Mouse (Mus musculus): ENCODE data around the gene Gm21969. TPM values are rescaled to one million over a fixed set of nuclear protein-coding genes. Genes with fewer than 3 reads are reported as not detected.

The Gm21969 gene
- polyA plus RNA-seq (2017; shearing (Covaris generic)): under 1 TPM in 1 of 2 experiments, not detected in 1; 0.05 TPM

DNA sequence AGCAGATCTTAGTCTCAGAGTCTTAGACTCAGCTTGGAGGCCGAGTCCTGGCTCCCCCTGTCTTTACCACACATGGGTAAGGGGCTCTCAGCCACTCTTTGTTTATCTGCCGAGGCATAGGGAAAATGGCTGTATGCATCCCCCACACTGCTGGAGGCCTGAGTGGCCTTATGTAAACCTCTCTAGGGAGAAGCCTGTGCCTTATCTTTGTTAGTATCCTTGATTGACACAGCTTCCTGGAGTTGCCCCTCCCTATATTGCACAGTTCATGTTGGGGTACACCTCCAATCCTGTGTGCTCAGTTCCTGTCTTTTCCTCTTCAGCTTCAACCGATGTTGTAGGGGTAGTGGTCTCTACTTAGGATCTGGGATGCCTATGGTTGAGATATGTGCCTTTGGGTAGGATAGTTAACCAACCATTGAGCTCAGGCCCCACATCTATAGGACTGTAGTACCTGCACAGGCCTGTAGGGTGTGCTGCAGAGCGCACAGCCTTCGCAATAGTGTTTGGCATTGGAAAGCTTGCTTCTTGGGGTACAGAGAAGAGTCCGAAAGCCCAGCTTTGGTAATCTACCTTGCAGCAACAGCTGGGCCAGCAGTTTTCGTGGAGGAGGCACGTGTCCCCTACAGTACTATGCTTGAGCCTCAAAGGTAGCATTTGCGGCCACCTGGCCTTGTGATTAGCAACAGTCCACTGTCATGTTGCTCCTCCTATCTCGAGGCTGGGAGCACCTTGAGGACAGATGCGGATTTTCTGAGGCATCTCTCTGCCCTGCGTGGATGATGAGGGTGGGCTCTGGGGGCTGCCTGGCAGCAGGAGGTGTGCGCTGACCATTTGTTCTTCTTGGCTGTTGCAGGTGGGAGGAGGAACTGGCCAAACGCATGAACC, at the start of gene Gm21969:
Gene Gm21969, plus strand, starts transcription at position 830 of the 888 bp plus-strand sequence.

DNA sequence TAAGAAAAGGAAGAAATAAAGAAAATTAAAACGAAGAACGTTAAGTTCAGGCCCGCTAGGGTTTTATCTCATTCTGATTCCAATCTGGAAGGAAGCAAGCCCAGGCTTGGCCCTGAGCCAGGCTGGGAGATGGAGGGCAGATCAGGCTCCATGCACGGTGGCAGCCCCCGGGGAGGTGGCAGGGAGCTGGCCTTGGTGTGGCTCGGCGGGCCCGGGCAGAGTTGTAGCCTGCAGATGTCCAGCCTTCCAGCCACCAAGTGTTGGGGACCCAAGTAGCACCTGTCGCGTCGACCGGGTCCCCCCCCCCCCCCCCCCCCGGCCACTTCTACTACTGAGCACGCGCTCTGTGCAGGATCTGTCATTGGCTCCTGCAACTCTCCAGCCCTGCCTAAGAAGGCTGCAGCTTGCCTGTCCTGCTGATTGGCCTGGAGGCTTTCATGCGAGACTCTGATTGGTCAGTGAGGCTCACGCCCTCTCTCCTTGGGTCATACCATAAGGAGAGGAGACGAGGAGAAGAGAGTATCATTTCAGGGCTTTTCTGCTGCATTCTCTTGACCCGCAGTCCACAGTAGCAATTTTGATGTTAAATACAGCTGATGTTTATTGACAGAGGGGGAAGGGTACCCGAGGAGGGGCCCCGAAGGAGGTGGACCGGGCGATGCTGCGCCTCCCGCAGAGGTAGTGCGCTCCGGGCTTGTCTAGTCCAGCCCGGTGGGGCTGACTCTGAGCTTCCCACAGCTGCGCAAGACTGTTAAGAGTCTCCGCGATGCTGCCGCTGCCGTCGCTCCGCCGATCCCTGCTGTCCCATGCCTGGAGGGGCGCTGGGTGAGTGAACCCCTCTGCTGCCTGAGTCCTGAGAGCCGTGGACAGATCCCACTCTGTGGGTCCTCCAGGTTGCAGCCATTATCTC, 19.6 kb downstream of the Gm21969 start, which contains the start of gene Aldh4a1:
Gene Aldh4a1, plus strand, starts transcription at position 494 of the 910 bp plus-strand sequence.

DNA sequence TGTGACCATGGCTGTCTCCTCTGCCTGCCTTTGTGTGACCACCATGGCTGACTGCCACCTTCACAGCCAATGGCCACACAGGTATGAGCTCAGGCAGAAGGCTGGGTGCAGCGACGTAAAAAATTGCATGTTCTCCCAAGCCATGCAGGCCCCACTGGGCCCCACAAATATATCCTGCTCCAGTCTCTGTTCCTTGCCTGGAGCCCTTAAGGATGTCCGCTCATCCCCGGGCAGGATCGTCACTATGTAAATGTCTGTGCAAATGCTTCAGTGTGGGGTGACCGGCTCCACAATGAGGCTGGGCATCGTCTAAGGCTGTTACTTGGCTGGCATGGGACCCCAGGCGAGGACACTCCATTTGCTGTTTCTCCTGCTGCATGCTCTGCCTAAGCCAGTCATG, 50.3 kb downstream of the Gm21969 start, which contains the start of gene Tas1r2:
Gene Tas1r2, plus strand, starts transcription at position 301 of the 400 bp plus-strand sequence.

Other genes with a start within 250 kb of the Gm21969 start
- gene Iffo2, start 72.6 kb upstream of the Gm21969 start, polyA plus RNA-seq (2017; shearing (Covaris generic)): 1 to 10 TPM; 4.1 to 4.2 TPM
- 10 to 100 TPM; 14.7 to 35.7 TPM for gene Aldh4a1, start 19.7 kb downstream of the Gm21969 start, polyA plus RNA-seq (2017; shearing (Covaris generic))
- not detected for gene Tas1r2, start 50.4 kb downstream of the Gm21969 start, polyA plus RNA-seq (2017; shearing (Covaris generic))
- gene Pax7, start 230.3 kb downstream of the Gm21969 start, polyA plus RNA-seq (2017; shearing (Covaris generic)): not detected